Mouse (Mus musculus) adipose tissue, adult 10 weeks (tissue): ENCODE measurements around the gene Mta3. TPM values are rescaled to one million over a fixed set of nuclear protein-coding genes. Genes with fewer than 3 reads are reported as not detected.

ENCODE experiments used
- polyA plus RNA-seq: library from polyadenylated mRNA; stranded (reverse); fragments of 350-450 nt; fragmentation: Illumina TruSeq; extraction: RNeasy Lipid Tissue Mini Kit (QIAGEN cat#74804); gene quantifications from one replicate; pipeline ENCODE4 v1.2.3, GENCODE M21; 2014; ENCODE audit warnings: low read depth, low replicate concordance

Gene Mta3
- 49.5 TPM for polyA plus RNA-seq

GRCm38 (mm10) chr17:83706116-83706593, at the start of gene Mta3:
TSS of gene Mta3 (plus strand) at chr17:83706163.

GRCm38 (mm10) chr17:83847815-83848214, 141.9 kb downstream of the Mta3 start, which contains the start of gene Haao:
TSS of gene Haao (minus strand) at chr17:83847963.

Other genes with a start within 250 kb of the Mta3 start
- 501 TPM for gene Cox7a2l, start 188.8 kb upstream of the Mta3 start, polyA plus RNA-seq
- gene Kcng3, start 74.3 kb upstream of the Mta3 start, polyA plus RNA-seq, result 0.40 TPM
- 5.5 TPM for gene Haao, start 141.8 kb downstream of the Mta3 start, polyA plus RNA-seq